Mouse (Mus musculus) stomach, postnatal 0 days (tissue): ENCODE measurements around the gene Pappa. TPM values are rescaled to one million over a fixed set of nuclear protein-coding genes. Genes with fewer than 3 reads are reported as not detected.
A peak's percentile ranks its signal among the peaks of the same experiment; 100 is the strongest.

ENCODE experiments used
- ATAC-seq: fragments of 200-750 bp; cut with Nextera tagmentation; 2 replicates; pipeline ENCODE4 v1.8.0; 2017; ENCODE audit not compliant: low FRiP score, low TSS enrichment
- DNase-seq: peaks from one replicate; pipeline ENCODE4 v3.0.0-alpha.2; 2016; ENCODE audit warnings: low spot score
- H3K27ac ChIP-seq: fragments of 300-500 bp; sonication (generic); replicated peaks from 2 replicates; pipeline ENCODE4 v1.5.1; 2014; ENCODE audit warnings: mild to moderate bottlenecking, control low read depth
- H3K27me3 ChIP-seq: fragments of 300-500 bp; sonication (generic); 2 replicates; pipeline ENCODE4 v1.6.1; 2014; ENCODE audit warnings: low read length; ENCODE audit not compliant: control insufficient read depth, insufficient read depth
- H3K36me3 ChIP-seq: fragments of 300-500 bp; sonication (generic); 2 replicates; pipeline ENCODE4 v1.6.1; 2014; ENCODE audit warnings: low read length, mixed read lengths; ENCODE audit not compliant: control insufficient read depth, insufficient read depth
- H3K4me1 ChIP-seq: fragments of 300-500 bp; sonication (generic); replicated peaks from 2 replicates; pipeline ENCODE4 v1.6.1; 2014; ENCODE audit warnings: antibody characterized with exemption; ENCODE audit not compliant: control insufficient read depth, insufficient read depth
- H3K4me2 ChIP-seq: fragments of 300-500 bp; sonication (generic); replicated peaks from 2 replicates; pipeline ENCODE4 v1.6.1; 2014; ENCODE audit warnings: low read depth, mild to moderate bottlenecking, control low read depth, moderate library complexity
- H3K4me3 ChIP-seq: fragments of 300-500 bp; sonication (generic); 2 replicates; pipeline ENCODE4 v1.5.1; 2014; ENCODE audit warnings: low read depth, low read length, control low read depth
- H3K9ac ChIP-seq: fragments of 300-500 bp; sonication (generic); 2 replicates; pipeline ENCODE4 v1.6.1; 2014; ENCODE audit warnings: mild to moderate bottlenecking, low read length, control low read depth, mixed read lengths
- H3K9me3 ChIP-seq: fragments of 300-500 bp; sonication (generic); 2 replicates; pipeline ENCODE4 v1.6.1; 2016; ENCODE audit warnings: low read length; ENCODE audit not compliant: control insufficient read depth
- CTCF ChIP-seq: IDR thresholded peaks from 2 replicates; pipeline ENCODE4 v1.5.1; 2016; ENCODE audit warnings: antibody characterized with exemption, low read depth, mild to moderate bottlenecking, moderate library complexity
- EP300 ChIP-seq: optimal IDR thresholded peaks from 2 replicates; pipeline ENCODE3; 2016; ENCODE audit warnings: antibody characterized with exemption
- WGBS: fragments of 180-500 bp; shearing (Covaris S2); extraction: QIAGEN DNeasy Blood & Tissue Kit; methylation state at CpG from one replicate; pipeline ENCODE4 v1.1.7; 2014; 5-methylcytosine and 5-hydroxymethylcytosine counted together
- polyA plus RNA-seq: library from polyadenylated mRNA; unstranded; fragments of >200 nt; fragmentation: Nextera tagmentation; extraction: Ambion mirVana; gene quantifications from 2 replicates; pipeline ENCODE4 v1.2.1, GENCODE M21; 2015

Pappa gene
- polyA plus RNA-seq, 1 experiment from 2014 or later: 0.72 TPM

DNA sequence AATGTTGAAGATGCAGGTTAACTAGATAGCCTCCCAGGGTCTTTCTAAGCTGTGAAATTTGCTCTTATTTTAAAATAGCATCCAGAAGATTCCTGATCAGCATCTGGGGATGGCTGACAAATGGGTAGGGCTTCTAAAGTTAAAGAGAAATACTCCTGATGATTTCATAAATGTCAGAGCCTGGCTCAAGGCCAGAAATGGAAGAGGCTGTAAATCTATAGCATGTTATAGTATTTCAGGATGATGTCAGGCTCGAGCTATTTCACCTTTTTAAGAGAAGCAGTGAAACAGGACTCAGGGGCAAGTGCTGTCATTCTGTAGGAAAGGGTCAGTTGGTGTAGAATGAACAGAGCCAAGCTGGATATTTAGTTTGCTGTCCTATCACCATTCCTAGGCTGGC is 54.2 kb downstream of the Pappa start:
- no peak overlapping the region for H3K4me2 ChIP-seq
- TF ChIP-seq EP300: no peak
- no peak for TF ChIP-seq CTCF
- H3K9ac ChIP-seq: no peak overlapping the region
- no peak for ATAC-seq
- no peak overlapping the region for H3K27ac ChIP-seq
- H3K4me3 ChIP-seq: no peak overlapping the region
- WGBS: 32% methylated on average over 1 of the region's 1 CpGs
- no peak for DNase-seq
- H3K36me3 ChIP-seq: no peaks in the 10 kb centered on the region
- H3K4me1 ChIP-seq: no peaks in the 10 kb centered on the region
- H3K27me3 ChIP-seq: no peaks in the 10 kb centered on the region
- no peaks in the 10 kb centered on the region for H3K9me3 ChIP-seq

DNA sequence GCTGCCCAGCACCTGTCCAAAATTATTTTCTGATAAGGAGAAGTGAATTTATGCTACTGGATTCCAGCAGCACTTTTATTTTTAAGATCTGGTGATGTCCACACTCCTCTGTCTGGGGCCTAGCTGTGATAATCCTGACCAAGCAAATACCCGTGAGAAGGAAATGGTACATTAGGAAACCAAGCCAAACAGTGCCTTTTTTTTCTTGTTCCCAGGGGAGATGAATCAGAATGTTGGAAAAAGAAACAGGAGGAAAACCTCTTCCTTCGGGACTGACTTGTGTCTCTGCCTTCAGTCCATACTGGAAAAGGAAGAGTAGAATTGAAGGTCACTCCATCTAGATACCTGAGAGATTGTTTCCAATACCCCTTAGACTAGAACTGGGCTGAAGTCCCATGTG is 63.3 kb downstream of the Pappa start:
- Histone ChIP-seq H3K4me1 (no peaks in the 10 kb centered on the region), H3K4me2 (no peak overlapping the region), H3K9me3 (no peaks in the 10 kb centered on the region), H3K27ac (no peak overlapping the region), H3K27me3 (no peaks in the 10 kb centered on the region), H3K9ac (no peak overlapping the region), H3K4me3 (no peak overlapping the region), H3K36me3 (no peaks in the 10 kb centered on the region)
- no peak for TF ChIP-seq EP300
- TF ChIP-seq CTCF: no peak
- 62% methylated on average over 2 of the region's 2 CpGs for WGBS
- DNase-seq: no peak
- ATAC-seq: no peak

DNA sequence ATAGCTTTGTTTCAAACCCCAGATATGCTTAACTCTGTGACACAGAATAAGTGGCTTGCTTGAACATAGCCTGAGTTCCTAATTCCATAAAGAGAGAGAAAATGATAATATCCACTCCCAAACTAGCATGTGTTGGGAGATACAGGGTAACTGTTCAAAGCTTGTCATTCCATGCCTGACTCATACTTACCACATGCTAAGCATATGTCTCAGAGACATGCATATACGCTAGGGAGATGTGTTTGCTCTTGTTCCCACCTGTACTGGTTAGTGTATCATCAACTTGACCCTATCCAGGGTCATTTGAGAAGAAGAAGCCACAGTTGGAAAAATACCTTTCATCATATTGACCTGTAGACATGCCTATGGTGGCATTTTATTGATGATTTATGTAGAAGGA is 63.7 kb downstream of the Pappa start:
- TF ChIP-seq CTCF: no peak
- TF ChIP-seq EP300: no peak
- Histone ChIP-seq H3K27ac (no peak overlapping the region), H3K27me3 (no peaks in the 10 kb centered on the region), H3K9me3 (no peaks in the 10 kb centered on the region), H3K4me3 (no peak overlapping the region), H3K4me2 (no peak overlapping the region), H3K9ac (no peak overlapping the region), H3K4me1 (no peaks in the 10 kb centered on the region), H3K36me3 (no peaks in the 10 kb centered on the region)
- 81% methylated on average over 1 of the region's 1 CpGs for WGBS
- no peak for ATAC-seq
- no peak for DNase-seq

DNA sequence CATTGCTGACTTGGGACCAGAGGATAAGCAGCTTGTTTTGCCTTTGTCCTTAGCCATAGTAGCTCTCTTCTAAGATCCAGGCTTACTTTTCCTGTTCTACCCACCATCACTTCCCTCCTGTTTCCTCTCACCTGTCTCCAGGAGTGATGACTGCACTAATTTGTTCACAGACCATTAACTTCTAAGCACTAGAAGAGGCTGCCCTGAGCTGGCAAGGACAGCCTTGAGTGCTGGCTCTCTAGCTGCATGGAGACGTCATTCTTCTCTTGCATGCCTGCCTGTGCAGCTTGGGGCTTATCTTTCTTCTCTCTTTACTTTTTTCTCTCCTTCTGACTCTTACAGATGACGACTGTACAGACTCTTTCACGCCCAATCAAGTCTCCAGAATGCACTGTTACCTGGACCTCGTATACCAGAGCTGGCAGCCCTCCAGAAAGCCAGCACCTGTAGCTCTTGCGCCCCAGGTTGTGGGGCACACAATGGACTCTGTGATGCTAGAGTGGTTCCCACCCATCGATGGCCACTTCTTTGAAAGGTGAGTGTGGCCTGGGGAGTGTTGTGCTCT is 65.0 kb downstream of the Pappa start:
- no peak for ATAC-seq

DNA sequence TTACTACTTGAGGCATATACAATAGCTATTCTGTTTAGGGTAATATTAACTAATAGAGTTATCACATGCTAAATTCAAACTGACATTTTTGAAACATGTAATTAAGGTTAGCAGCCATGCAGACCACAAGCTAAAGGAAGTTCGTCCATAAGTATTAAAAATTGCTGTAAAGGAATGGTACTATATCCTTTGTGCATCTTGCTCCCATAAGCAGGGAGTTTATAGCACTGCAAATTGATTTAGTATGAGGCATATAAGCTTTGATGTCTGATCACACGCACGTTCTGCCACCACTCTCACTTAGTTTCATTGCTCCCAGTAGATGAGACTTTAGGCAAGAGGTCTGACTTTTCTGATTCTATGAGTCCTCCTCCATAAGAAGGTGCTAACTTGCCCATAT is 68.8 kb downstream of the Pappa start:
- TF ChIP-seq EP300 (no peak), CTCF (no peak)
- Histone ChIP-seq H3K9me3 (no peaks in the 10 kb centered on the region), H3K9ac (no peak overlapping the region), H3K4me2 (no peak overlapping the region), H3K4me3 (no peak overlapping the region), H3K4me1 (no peaks in the 10 kb centered on the region), H3K36me3 (no peaks in the 10 kb centered on the region), H3K27ac (no peak overlapping the region), H3K27me3 (no peaks in the 10 kb centered on the region)
- no peak for DNase-seq
- WGBS: 79% methylated on average over 3 of the region's 3 CpGs
- ATAC-seq: no peak

More for the DNA sequence above, 65.0 kb downstream of the Pappa start:
- Histone ChIP-seq H3K4me1 (no peaks in the 10 kb centered on the region), H3K9me3 (no peaks in the 10 kb centered on the region), H3K4me2 (no peak overlapping the region), H3K4me3 (no peak overlapping the region), H3K9ac (no peak overlapping the region), H3K27me3 (no peaks in the 10 kb centered on the region), H3K36me3 (no peaks in the 10 kb centered on the region), H3K27ac (no peak overlapping the region)
- WGBS: 63% methylated on average over 6 of the region's 6 CpGs
- no peak for TF ChIP-seq CTCF
- TF ChIP-seq EP300: no peak
- peak; percentile 20 for DNase-seq

DNA sequence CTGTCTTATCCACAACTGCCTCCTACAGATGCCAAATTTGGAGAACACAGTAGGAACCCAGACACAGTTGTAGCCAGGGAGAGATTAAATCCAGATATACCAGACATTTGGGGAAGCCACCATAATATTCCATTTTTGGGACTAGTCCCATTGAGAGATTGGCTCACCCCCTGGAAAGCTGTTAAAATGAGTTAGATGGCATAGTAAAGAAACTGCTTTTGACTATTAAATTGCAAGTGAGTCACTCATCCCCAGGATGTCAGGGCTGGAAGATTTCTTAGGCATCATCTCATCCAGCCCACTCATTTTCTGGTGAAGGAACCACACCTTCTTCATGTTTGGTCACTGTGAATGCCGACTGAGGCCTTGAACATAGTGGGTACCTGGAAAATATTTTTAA is 72.0 kb downstream of the Pappa start:
- H3K9me3 ChIP-seq: no peaks in the 10 kb centered on the region
- H3K4me2 ChIP-seq: no peak overlapping the region
- no peak for DNase-seq
- no peaks in the 10 kb centered on the region for H3K4me1 ChIP-seq
- 79% methylated on average over 1 of the region's 1 CpGs for WGBS
- TF ChIP-seq EP300 (no peak), CTCF (no peak)
- H3K36me3 ChIP-seq: no peaks in the 10 kb centered on the region
- H3K27me3 ChIP-seq: no peaks in the 10 kb centered on the region
- H3K4me3 ChIP-seq: no peak overlapping the region
- H3K27ac ChIP-seq: no peak overlapping the region
- no peak overlapping the region for H3K9ac ChIP-seq
- no peak for ATAC-seq
